In the genomic region with DNA sequence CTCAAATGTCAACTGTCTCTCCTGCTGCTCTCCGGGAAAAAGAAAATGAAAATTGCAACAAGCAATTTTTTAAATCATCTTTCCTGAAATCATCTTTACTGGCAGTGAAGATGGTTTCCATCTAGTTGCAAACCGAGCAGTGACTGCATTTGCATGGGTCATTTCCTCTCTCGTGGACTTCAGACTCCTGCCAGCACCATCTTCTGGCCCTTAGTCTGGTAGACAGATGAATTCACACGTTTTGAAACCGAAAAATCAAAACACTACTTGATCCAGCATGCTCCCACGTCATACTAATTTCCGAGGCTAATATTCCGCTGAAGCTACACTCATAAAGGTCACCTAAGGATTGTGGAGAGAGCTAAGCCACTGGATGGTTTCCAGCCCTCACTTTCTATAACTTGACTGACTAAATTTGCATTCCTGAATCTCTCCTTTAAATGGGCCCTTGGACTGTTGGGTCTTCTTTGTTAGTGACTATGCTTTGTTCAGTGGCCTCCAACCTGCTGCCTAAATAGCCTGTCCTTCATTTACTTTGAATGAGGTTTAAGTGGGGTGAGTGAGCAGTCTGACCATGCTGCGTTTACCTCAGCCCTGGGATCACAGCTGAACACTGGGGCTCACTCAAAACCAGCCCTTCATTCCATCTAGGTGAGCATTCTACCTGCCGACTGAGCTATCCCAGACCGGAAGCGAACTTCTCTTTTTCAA, we compare ENCODE assay signal across 8 mouse cellular contexts. TPM values are rescaled to one million over a fixed set of nuclear protein-coding genes. Genes with fewer than 3 reads are reported as not detected.
DNase-seq lines count a peak whose midpoint lies in the region; ATAC-seq and TF ChIP-seq lines count a peak whose summit lies in the region.

No protein-coding gene starts in this region.

- TF ChIP-seq CTCF in heart, postnatal 0 days (IDR thresholded peaks at IDR 0.05; ENCODE audit: low read depth): no peak

- no peak for TF ChIP-seq EP300 in heart, postnatal 0 days (IDR thresholded peaks at IDR 0.05; ENCODE audit: low read depth)

- ATAC-seq in CD4-positive, CD25-positive, alpha-beta regulatory T cell, adult 4 months: no peak
- ATAC-seq in heart, postnatal 0 days (ENCODE audit: insufficient read depth, low read depth): no peak

- H3K4me1 ChIP-seq in brown adipose tissue, adult 24 weeks (ENCODE audit: control insufficient read depth, insufficient read depth, insufficient read length, low read length): no peaks in the 10 kb centered on the region
- H3K4me1 ChIP-seq in heart, postnatal 0 days (ENCODE audit: control insufficient read depth, insufficient read depth): 0 out of 2 replicates have a peak, but pooled peaks cover 9% of the 10 kb centered on the region

- peak overlapping the region; percentile 81; the same call in 1 of the 2 replicates for H3K9ac ChIP-seq in heart, postnatal 0 days (replicated peaks; ENCODE audit: low read depth, low read length)

- peak; percentile 30 for DNase-seq in CD4-positive, CD25-positive, alpha-beta regulatory T cell, adult 2 months (ENCODE audit: low read depth, low spot score)
- peak; percentile 22 for DNase-seq in heart, postnatal 0 days (ENCODE audit: low spot score)
- peak; percentile 24 to 53 for DNase-seq in kidney, postnatal 4 days
- peak; percentile 29 for DNase-seq in naive thymus-derived CD4-positive, alpha-beta T cell, adult 2 months (ENCODE audit: low read depth)
- DNase-seq in gastrocnemius, postnatal 14 days: no peak
- no peak for DNase-seq in right cerebral cortex, postnatal 36 days (ENCODE audit: low spot score in 2 of 2)

- no peaks in the 10 kb centered on the region for H3K27me3 ChIP-seq in heart, postnatal 0 days (ENCODE audit: control insufficient read depth, insufficient read depth, low read length)

- H3K36me3 ChIP-seq in heart, postnatal 0 days (replicated peaks; ENCODE audit: control insufficient read depth, insufficient read depth, low read length): no peaks in the 10 kb centered on the region

- no peaks in the 10 kb centered on the region for H3K9me3 ChIP-seq in heart, postnatal 0 days (replicated peaks; ENCODE audit: control insufficient read depth, low read length)

- WGBS in heart, postnatal 0 days: 44% methylated on average over 12 of the region's 12 CpGs

- H3K4me3 ChIP-seq in brown adipose tissue, adult 24 weeks (ENCODE audit: insufficient read depth, low read depth, low read length): peak overlapping the region; percentile 95
- H3K4me3 ChIP-seq in heart, postnatal 0 days (ENCODE audit: low read depth, low read length): peak overlapping the region; percentile 86

- intact Hi-C loops in gastrocnemius, postnatal 14 days (cut with DNase I; ENCODE audit: low total_unique reads): no loop called here

- H3K27ac ChIP-seq in brown adipose tissue, adult 24 weeks (replicated peaks; ENCODE audit: low read depth, low read length): peak overlapping the region; percentile 89
- peak overlapping the region; percentile 92 for H3K27ac ChIP-seq in heart, postnatal 0 days (ENCODE audit: low read depth)

- H3K4me2 ChIP-seq in heart, postnatal 0 days (ENCODE audit: low read depth, low read length): peak overlapping the region; percentile 82

RNA-seq across cellular contexts. Expression of gene Dgkh, which starts 0.9 kb away (rescaled TPM):
- 1 to 10 TPM; 2.6 to 3.0 TPM for polyA plus RNA-seq in CD4-positive, CD25-positive, alpha-beta regulatory T cell, adult 4 months (2017; shearing (Covaris generic))
- 1.1 and 1.2 TPM in 2 replicates for polyA plus RNA-seq in brown adipose tissue, adult 24 weeks (2012; ENCODE audit: insufficient read depth, insufficient read length, missing spikeins)
- 4.7 and 6.8 TPM in 2 replicates for total RNA-seq in heart, postnatal 0 days (2014; rRNA removed; ENCODE audit: low replicate concordance)
- 1.1 and 1.2 TPM in 2 replicates for polyA plus RNA-seq in heart, postnatal 0 days (2015; fragmentation: Nextera tagmentation; extraction: Ambion mirVana)
- 1 to 10 TPM; 5.1 to 6.1 TPM for total RNA-seq in gastrocnemius, postnatal 14 days (2021)

Comparison
In these comparisons a context has a peak if more than half of its experiments do, and no peak if none do; other contexts are left out.
1. DNase-seq: peak in CD4-positive, CD25-positive, alpha-beta regulatory T cell, adult 2 months (single experiment), heart, postnatal 0 days (single experiment), kidney, postnatal 4 days (2 of 2) and naive thymus-derived CD4-positive, alpha-beta T cell, adult 2 months (single experiment); none in gastrocnemius, postnatal 14 days (single experiment) and right cerebral cortex, postnatal 36 days (0 of 2).